Mouse (Mus musculus) monocyte, adult 2 months (primary cell): ENCODE results near the gene Pik3r6.

Source experiments
- DNase-seq, 2 experiments: peaks; one replicate each; pipeline ENCODE4 v3.0.0; 2022; ENCODE audit warnings: low spot score in 2 of 2, low read depth in 1 of 2

Gene Pik3r6

GRCm38 (mm10) chr11:68486093-68486492 lies 16.7 kb upstream of the Pik3r6 start:
- DNase-seq = no peak

- no peak for DNase-seq
Measured at GRCm38 (mm10) chr11:68487720-68488119, 15.1 kb upstream of the Pik3r6 start.

GRCm38 (mm10) chr11:68488256-68488824 lies 14.5 kb upstream of the Pik3r6 start:
- no peak for DNase-seq

GRCm38 (mm10) chr11:68489236-68489635 lies 13.6 kb upstream of the Pik3r6 start:
- no peak for DNase-seq

- DNase-seq = no peak
Measured at GRCm38 (mm10) chr11:68492592-68492991, 10.2 kb upstream of the Pik3r6 start.

- DNase-seq = no peak
Measured at GRCm38 (mm10) chr11:68493760-68494159, 9.1 kb upstream of the Pik3r6 start.

- no peak for DNase-seq
Measured at GRCm38 (mm10) chr11:68497081-68497480, 5.7 kb upstream of the Pik3r6 start.

- DNase-seq = no peak
Measured at GRCm38 (mm10) chr11:68498517-68498916, 4.3 kb upstream of the Pik3r6 start.

GRCm38 (mm10) chr11:68498999-68499699 lies 3.7 kb upstream of the Pik3r6 start:
- no peak for DNase-seq

GRCm38 (mm10) chr11:68500949-68501350 lies 1.9 kb upstream of the Pik3r6 start:
- DNase-seq = no peak

GRCm38 (mm10) chr11:68502408-68502807 lies 411 bp upstream of the Pik3r6 start:
- peak in 1 of 2 experiments; percentile 28 for DNase-seq

GRCm38 (mm10) chr11:68504913-68505312 lies 2.1 kb downstream of the Pik3r6 start:
- DNase-seq = no peak

GRCm38 (mm10) chr11:68507246-68507645 lies 4.4 kb downstream of the Pik3r6 start:
- no peak for DNase-seq

- no peak for DNase-seq
Measured at GRCm38 (mm10) chr11:68508619-68509018, 5.8 kb downstream of the Pik3r6 start.

- no peak for DNase-seq
Measured at GRCm38 (mm10) chr11:68509194-68509593, 6.4 kb downstream of the Pik3r6 start.

GRCm38 (mm10) chr11:68513969-68514368 lies 11.2 kb downstream of the Pik3r6 start:
- DNase-seq = peak; percentile 25 to 51

GRCm38 (mm10) chr11:68519362-68519761 lies 16.5 kb downstream of the Pik3r6 start:
- peak in 1 of 2 experiments; percentile 21 for DNase-seq

GRCm38 (mm10) chr11:68519815-68520214 lies 17.0 kb downstream of the Pik3r6 start:
- DNase-seq = peak in 1 of 2 experiments; percentile 25

GRCm38 (mm10) chr11:68520439-68520838 lies 17.6 kb downstream of the Pik3r6 start:
- DNase-seq = no peak

GRCm38 (mm10) chr11:68521352-68521751 lies 18.5 kb downstream of the Pik3r6 start:
- no peak for DNase-seq

GRCm38 (mm10) chr11:68526441-68526840 lies 23.6 kb downstream of the Pik3r6 start:
- DNase-seq = no peak

GRCm38 (mm10) chr11:68531066-68531806 lies 28.4 kb downstream of the Pik3r6 start:
- DNase-seq = no peak
